17 mouse cellular contexts compared by ENCODE assay signal in genomic region chr19:29551128-29551527, GRCm38 (mm10).
"Had no signal": no experiment of that assay in that cellular context is flagged by ENCODE, and none has a peak within 500 bp of the region (broad histone marks: within the 10 kb centered on the region; RNA-seq: fewer than 3 reads in every experiment).

No protein-coding gene starts in this region.

- H3K9me3 ChIP-seq: neural tube, embryonic 12.5 days; neural tube, embryonic 13.5 days; neural tube, embryonic 15.5 days; stomach, embryonic 15.5 days had no signal

- H3K27ac ChIP-seq: neural tube, embryonic 12.5 days; neural tube, embryonic 13.5 days; neural tube, embryonic 15.5 days; stomach, embryonic 15.5 days; stomach, postnatal 0 days had no signal

- H3K9ac ChIP-seq: neural tube, embryonic 12.5 days; neural tube, embryonic 13.5 days; neural tube, embryonic 15.5 days; stomach, embryonic 15.5 days had no signal

- DNase-seq: retina, postnatal 1 day; right cerebral cortex, adult 18-20 months; right cerebral cortex, postnatal 14 days; right cerebral cortex, postnatal 25 days; right cerebral cortex, postnatal 4 days; spleen, adult 18-20 months; thymus, adult 18-20 months; thymus, adult 2 months; thymus, postnatal 14 days; thymus, postnatal 25 days; thymus, postnatal 36 days; thymus, postnatal 4 days had no signal

- H3K4me3 ChIP-seq: neural tube, embryonic 12.5 days; neural tube, embryonic 13.5 days; neural tube, embryonic 15.5 days; stomach, embryonic 15.5 days had no signal

- H3K27me3 ChIP-seq: neural tube, embryonic 12.5 days; neural tube, embryonic 13.5 days; neural tube, embryonic 15.5 days; stomach, embryonic 15.5 days had no signal

- H3K4me1 ChIP-seq: neural tube, embryonic 12.5 days; neural tube, embryonic 13.5 days; neural tube, embryonic 15.5 days; stomach, embryonic 15.5 days had no signal

- H3K36me3 ChIP-seq: neural tube, embryonic 12.5 days; neural tube, embryonic 13.5 days; neural tube, embryonic 15.5 days; stomach, embryonic 15.5 days had no signal
